Mouse (Mus musculus): ENCODE measurements at regions not wholly inside any gene's neighbourhood (a gene's known extent, or its start where the extent isn't known, plus 50 kb on each side); places are given as distances from the start of the nearest gene placed in this dataset.
"Not testable (repeated sequence)": the region's sequence is repeated elsewhere in the genome, so short reads cannot be mapped to it uniquely, and the experiment has no call there.

- H3K9ac ChIP-seq (ENCODE audit: low read depth, low read length) = no peak overlapping the region
- H3K4me1 ChIP-seq (replicated peaks; ENCODE audit: control insufficient read depth, insufficient read depth, low read length) = no peaks in the 10 kb centered on the region
- H3K27me3 ChIP-seq (replicated peaks; ENCODE audit: control insufficient read depth, insufficient read depth, low read length) = no peaks in the 10 kb centered on the region
- H3K4me3 ChIP-seq (ENCODE audit: low read depth, low read length) = no peak overlapping the region
- no peak overlapping the region for H3K4me2 ChIP-seq
- no peak for ATAC-seq (replicated peaks; ENCODE audit: low FRiP score)
- no peaks in the 10 kb centered on the region for H3K36me3 ChIP-seq (ENCODE audit: control insufficient read depth, insufficient read depth, low read length)
- H3K27ac ChIP-seq (ENCODE audit: low read depth, low read length) = no peak overlapping the region
- WGBS = 81% methylated on average over 1 of the region's 1 CpGs
- DNase-seq (ENCODE audit: low spot score) = no peak
- H3K9me3 ChIP-seq (ENCODE audit: control insufficient read depth, low read length) = no peaks in the 10 kb centered on the region
Observed at GRCm38 (mm10) chr2:18509317-18509716, 116.7 kb upstream of the Dnajc1 start.

DNA sequence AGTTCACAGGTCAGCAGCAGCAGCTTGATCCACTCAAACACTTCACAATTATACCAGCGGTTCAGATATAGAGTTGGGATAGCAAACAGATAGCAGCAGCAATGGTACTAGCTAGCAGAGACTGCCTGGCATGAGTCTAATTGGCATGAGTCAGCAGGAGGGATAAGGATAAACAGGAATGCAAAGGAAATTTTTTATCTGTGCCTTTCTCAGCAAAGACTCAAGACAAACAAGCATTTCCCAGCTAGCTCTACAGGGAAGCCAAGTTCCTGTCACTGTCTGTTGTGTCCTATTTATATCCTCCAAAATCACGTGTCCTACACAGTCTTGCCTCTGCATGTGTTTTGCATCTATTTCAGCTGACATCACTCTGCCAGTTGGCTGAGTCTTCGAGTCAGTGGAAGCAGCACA lies 80.7 kb upstream of the Dnajc1 start:
- ATAC-seq (replicated peaks; ENCODE audit: low FRiP score) (peak; percentile 31; the same call in 1 of the 2 replicates), DNase-seq (ENCODE audit: low spot score) (no peak)
- no peak overlapping the region for H3K4me2 ChIP-seq
- no peaks in the 10 kb centered on the region for H3K9me3 ChIP-seq (ENCODE audit: control insufficient read depth, low read length)
- H3K27ac ChIP-seq (ENCODE audit: low read depth, low read length) = no peak overlapping the region
- H3K4me1 ChIP-seq (replicated peaks; ENCODE audit: control insufficient read depth, insufficient read depth, low read length) = no peaks in the 10 kb centered on the region
- no peak overlapping the region for H3K9ac ChIP-seq (ENCODE audit: low read depth, low read length)
- no peaks in the 10 kb centered on the region for H3K27me3 ChIP-seq (replicated peaks; ENCODE audit: control insufficient read depth, insufficient read depth, low read length)
- 48% methylated on average over 3 of the region's 3 CpGs for WGBS
- H3K4me3 ChIP-seq (ENCODE audit: low read depth, low read length) = no peak overlapping the region
- no peaks in the 10 kb centered on the region for H3K36me3 ChIP-seq (ENCODE audit: control insufficient read depth, insufficient read depth, low read length)

- DNase-seq (ENCODE audit: low spot score) = no peak
- Histone ChIP-seq H3K36me3 (ENCODE audit: control insufficient read depth, insufficient read depth, low read length) (no peaks in the 10 kb centered on the region), H3K27me3 (replicated peaks; ENCODE audit: control insufficient read depth, insufficient read depth, low read length) (no peaks in the 10 kb centered on the region), H3K9ac (ENCODE audit: low read depth, low read length) (no peak overlapping the region), H3K9me3 (ENCODE audit: control insufficient read depth, low read length) (0 out of 2 replicates have a peak, but pooled peaks cover 2% of the 10 kb centered on the region), H3K27ac (ENCODE audit: low read depth, low read length) (no peak overlapping the region), H3K4me3 (ENCODE audit: low read depth, low read length) (no peak overlapping the region), H3K4me2 (no peak overlapping the region), H3K4me1 (replicated peaks; ENCODE audit: control insufficient read depth, insufficient read depth, low read length) (no peaks in the 10 kb centered on the region)
- 91% methylated on average over 4 of the region's 4 CpGs for WGBS
- ATAC-seq (replicated peaks; ENCODE audit: low FRiP score) = no peak
Observed at GRCm38 (mm10) chr2:18460901-18461300, 68.3 kb upstream of the Dnajc1 start.

DNA sequence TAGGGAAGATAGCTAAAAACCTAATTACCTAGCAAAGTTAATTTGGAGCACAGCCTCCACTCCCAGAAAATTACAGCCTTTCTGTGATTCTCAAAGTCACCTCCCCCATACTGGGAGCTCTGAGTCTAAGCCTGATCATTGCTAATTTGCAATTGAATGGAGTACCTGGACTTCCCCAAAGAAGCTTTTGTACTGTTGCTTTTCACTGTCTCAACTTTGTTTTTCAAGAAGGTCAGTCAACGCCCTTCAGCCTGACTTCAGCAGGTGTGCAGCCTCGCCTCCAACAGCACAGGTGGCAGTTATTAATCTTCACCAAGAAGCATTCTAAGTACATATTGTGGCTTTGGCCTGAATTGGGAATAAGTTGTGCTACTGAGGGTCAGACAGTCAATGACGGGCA lies 67.7 kb upstream of the Dnajc1 start:
- not testable (repeated sequence) for H3K4me1 ChIP-seq (replicated peaks; ENCODE audit: control insufficient read depth, insufficient read depth, low read length); H3K9ac ChIP-seq (ENCODE audit: low read depth, low read length); ATAC-seq (replicated peaks; ENCODE audit: low FRiP score); H3K4me2 ChIP-seq; DNase-seq (ENCODE audit: low spot score); H3K4me3 ChIP-seq (ENCODE audit: low read depth, low read length); H3K27ac ChIP-seq (ENCODE audit: low read depth, low read length); H3K36me3 ChIP-seq (ENCODE audit: control insufficient read depth, insufficient read depth, low read length); H3K27me3 ChIP-seq (replicated peaks; ENCODE audit: control insufficient read depth, insufficient read depth, low read length); H3K9me3 ChIP-seq (ENCODE audit: control insufficient read depth, low read length)
- 85% methylated on average over 3 of the region's 3 CpGs for WGBS

GRCm38 (mm10) chr2:18453426-18453825 lies 60.8 kb upstream of the Dnajc1 start:
- H3K9me3 ChIP-seq (ENCODE audit: control insufficient read depth, low read length); ATAC-seq (replicated peaks; ENCODE audit: low FRiP score); H3K36me3 ChIP-seq (ENCODE audit: control insufficient read depth, insufficient read depth, low read length); H3K9ac ChIP-seq (ENCODE audit: low read depth, low read length); H3K4me2 ChIP-seq; H3K4me3 ChIP-seq (ENCODE audit: low read depth, low read length); H3K27ac ChIP-seq (ENCODE audit: low read depth, low read length); H3K4me1 ChIP-seq (replicated peaks; ENCODE audit: control insufficient read depth, insufficient read depth, low read length); H3K27me3 ChIP-seq (replicated peaks; ENCODE audit: control insufficient read depth, insufficient read depth, low read length); DNase-seq (ENCODE audit: low spot score): not testable (repeated sequence)
- 36% methylated on average over 2 of the region's 2 CpGs for WGBS

DNA sequence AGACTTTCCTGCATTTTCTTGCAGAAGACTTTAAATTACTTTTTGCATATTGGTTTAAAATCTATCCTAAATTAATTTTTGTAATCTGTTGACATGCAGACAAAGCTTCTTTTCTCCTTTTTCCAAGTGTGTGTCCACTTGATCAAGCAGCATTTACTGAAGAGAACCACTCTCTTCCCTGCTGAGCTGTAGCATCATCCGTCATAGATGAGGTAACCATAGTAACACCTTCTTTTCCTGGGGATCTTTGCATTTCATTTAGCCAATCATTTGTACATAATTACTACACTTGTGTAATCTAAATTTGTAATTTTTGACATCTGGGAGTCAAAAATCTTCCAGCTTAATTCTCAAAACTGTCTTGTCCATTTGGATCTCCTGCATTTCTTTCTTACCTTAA lies 53.2 kb upstream of the Dnajc1 start:
- H3K4me1 ChIP-seq (replicated peaks; ENCODE audit: control insufficient read depth, insufficient read depth, low read length) = no peaks in the 10 kb centered on the region
- H3K36me3 ChIP-seq (ENCODE audit: control insufficient read depth, insufficient read depth, low read length) = no peaks in the 10 kb centered on the region
- H3K27ac ChIP-seq (ENCODE audit: low read depth, low read length) = no peak overlapping the region
- H3K27me3 ChIP-seq (replicated peaks; ENCODE audit: control insufficient read depth, insufficient read depth, low read length) = no peaks in the 10 kb centered on the region
- ATAC-seq (replicated peaks; ENCODE audit: low FRiP score) (no peak), DNase-seq (ENCODE audit: low spot score) (no peak)
- 71% methylated on average over 1 of the region's 1 CpGs for WGBS
- no peak overlapping the region for H3K4me3 ChIP-seq (ENCODE audit: low read depth, low read length)
- no peak overlapping the region for H3K9ac ChIP-seq (ENCODE audit: low read depth, low read length)
- no peak overlapping the region for H3K4me2 ChIP-seq
- H3K9me3 ChIP-seq (ENCODE audit: control insufficient read depth, low read length) = no peaks in the 10 kb centered on the region

Measured in liver, embryonic 11.5 days (tissue).